Mouse (Mus musculus): ENCODE results near the gene Tm4sf5.

DNA sequence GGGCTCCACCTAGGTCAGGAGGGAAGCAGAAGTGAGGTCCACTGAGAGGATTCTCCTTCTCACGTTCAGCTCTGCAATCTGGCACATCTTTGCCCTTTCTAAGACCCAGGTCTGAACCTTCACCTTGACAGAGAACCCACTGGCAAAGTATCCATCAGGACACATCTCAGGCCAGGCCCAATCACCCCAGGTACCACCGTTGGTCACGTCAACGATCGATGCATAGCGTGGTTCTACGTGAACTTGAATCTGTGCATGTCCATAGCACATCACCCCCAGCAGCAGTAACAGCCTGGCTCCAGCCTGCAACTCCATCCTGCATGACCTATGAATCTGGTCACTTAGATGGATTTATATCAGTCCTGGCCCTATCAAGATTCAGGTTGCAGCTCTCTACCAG, 9.2 kb downstream of the Tm4sf5 start, which contains the start of gene Vmo1:
- TF ChIP-seq CTCF (IDR thresholded peaks at IDR 0.05; ENCODE audit: control insufficient read depth, insufficient read depth, insufficient replicate concordance, low read depth, low read length) = no peak
- TF ChIP-seq POLR2A (IDR thresholded peaks at IDR 0.05; ENCODE audit: control insufficient read depth, low read depth, low read length) = no peak
